Mouse (Mus musculus) megakaryocyte progenitor cell, adult 5-6 weeks (primary cell): Measurements from ENCODE around the gene Rdh12. TPM values are rescaled to one million over a fixed set of nuclear protein-coding genes. Genes with fewer than 3 reads are reported as not detected.

ENCODE experiments used
- ATAC-seq: replicated peaks from 2 replicates; pipeline ENCODE4 v1.8.0; 2016; ENCODE audit warnings: mild to moderate bottlenecking, moderate TSS enrichment, inconsistent platforms; ENCODE audit not compliant: poor library complexity
- total RNA-seq, 2 experiments: library from RNA; stranded (forward) in 1 of 2; stranded (reverse) in 1 of 2; fragments of 157-497, 149-512 nt in 1 of 2; fragments of 200-1000 nt in 1 of 2; gene quantifications; 2 replicates each; pipeline versions ENCODE4 v1.2.3 to v1.2.4; 2015 to 2017

The Rdh12 gene
- total RNA-seq, 2 experiments from 2014 or later: 7.0 to 10.5 TPM

GRCm38 (mm10) chr12:79248110-79248509, 39.4 kb downstream of the Rdh12 start:
- ATAC-seq: no peak

GRCm38 (mm10) chr12:79253294-79254053, 44.8 kb downstream of the Rdh12 start:
- ATAC-seq: 0 out of 2 replicates have a peak, but pooled peaks have one; percentile 23

- peak; percentile 83 for ATAC-seq
Measured at GRCm38 (mm10) chr12:79254975-79255374, 46.3 kb downstream of the Rdh12 start.

GRCm38 (mm10) chr12:79260154-79260553, 51.4 kb downstream of the Rdh12 start:
- ATAC-seq: no peak

- ATAC-seq: 0 out of 2 replicates have a peak, but pooled peaks have one; percentile 34
Measured at GRCm38 (mm10) chr12:79261035-79261434, 52.3 kb downstream of the Rdh12 start.

Other genes starting within 250 kb of the Rdh12 start
- 73.3 and 75.4 TPM in 2 replicates for gene Tmem229b, start 201.3 kb upstream of the Rdh12 start, total RNA-seq (2015)
- gene Tmem229b, start 201.3 kb upstream of the Rdh12 start, total RNA-seq (2017): 84.1 and 102 TPM in 2 replicates
- 0.22 and 0.25 TPM in 2 replicates for gene Plekhh1, start 179.8 kb upstream of the Rdh12 start, total RNA-seq (2015)
- 0.24 and 0.25 TPM in 2 replicates for gene Plekhh1, start 179.8 kb upstream of the Rdh12 start, total RNA-seq (2017)
- gene Pigh, start 119.3 kb upstream of the Rdh12 start, total RNA-seq (2015): 17.1 and 18.2 TPM in 2 replicates
- gene Pigh, start 119.3 kb upstream of the Rdh12 start, total RNA-seq (2017): 13.2 and 15.8 TPM in 2 replicates
- gene Arg2, start 78.1 kb upstream of the Rdh12 start, total RNA-seq (2015): 0.54 and 0.93 TPM in 2 replicates
- gene Arg2, start 78.1 kb upstream of the Rdh12 start, total RNA-seq (2017): 0.04 and 0.34 TPM in 2 replicates
- 16.5 and 19.2 TPM in 2 replicates for gene Vti1b, start 36.2 kb upstream of the Rdh12 start, total RNA-seq (2015)
- 168 and 177 TPM in 2 replicates for gene Vti1b, start 36.2 kb upstream of the Rdh12 start, total RNA-seq (2017)
- gene Rdh11, start 16.6 kb upstream of the Rdh12 start, total RNA-seq (2015): 14.4 and 15.7 TPM in 2 replicates
- gene Rdh11, start 16.6 kb upstream of the Rdh12 start, total RNA-seq (2017): 18.7 and 21.7 TPM in 2 replicates
- 19.7 and 26.5 TPM in 2 replicates for gene Zfyve26, start 87.4 kb downstream of the Rdh12 start, total RNA-seq (2015)
- gene Zfyve26, start 87.4 kb downstream of the Rdh12 start, total RNA-seq (2017): 15.8 and 17.4 TPM in 2 replicates
- 15.7 and 19.5 TPM in 2 replicates for gene Rad51b, start 88.4 kb downstream of the Rdh12 start, total RNA-seq (2015)
- 15.7 and 19.1 TPM in 2 replicates for gene Rad51b, start 88.4 kb downstream of the Rdh12 start, total RNA-seq (2017)